Mouse (Mus musculus): ENCODE measurements around the gene Pax6. TPM values are rescaled to one million over a fixed set of nuclear protein-coding genes. Genes with fewer than 3 reads are reported as not detected.

Pax6 gene
- polyA plus RNA-seq, 1 experiment from 2014 or later = 1.8 TPM

DNA sequence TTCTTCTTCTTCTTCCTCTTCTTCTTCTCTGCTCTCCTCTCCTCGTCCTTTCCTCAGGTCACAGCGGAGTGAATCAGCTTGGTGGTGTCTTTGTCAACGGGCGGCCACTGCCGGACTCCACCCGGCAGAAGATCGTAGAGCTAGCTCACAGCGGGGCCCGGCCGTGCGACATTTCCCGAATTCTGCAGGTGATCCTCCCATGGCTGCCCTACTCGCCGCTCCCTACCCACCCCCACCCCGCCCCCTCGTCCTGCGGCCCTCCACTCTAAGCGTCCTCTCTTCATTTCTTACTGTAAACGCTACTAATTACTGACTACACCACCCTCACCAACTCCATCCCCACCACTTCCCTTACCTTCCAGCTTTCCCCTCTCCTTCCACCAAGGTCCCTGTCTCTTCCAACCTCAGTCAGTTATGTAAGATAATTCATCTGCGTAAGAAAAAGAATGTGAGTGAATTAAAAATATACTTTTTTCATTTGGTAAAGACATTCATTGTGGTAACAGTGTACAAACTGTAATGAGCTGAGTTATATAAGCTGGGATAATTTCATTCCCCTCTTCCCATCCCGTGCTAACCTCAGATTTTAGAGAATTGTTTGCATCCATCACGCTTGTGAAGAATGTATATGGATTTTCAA, 15.2 kb downstream of the Pax6 start:
- no peaks in the 10 kb centered on the region for H3K36me3 ChIP-seq (ENCODE audit: control insufficient read depth, insufficient read depth, low read length)
- WGBS = 5% methylated on average over 22 of the region's 22 CpGs
- no peaks in the 10 kb centered on the region for H3K4me1 ChIP-seq (ENCODE audit: control insufficient read depth, insufficient read depth, low read length)
- no peak overlapping the region for H3K9ac ChIP-seq (ENCODE audit: low read depth, low read length)
- ATAC-seq (ENCODE audit: low read depth) (no peak), DNase-seq (ENCODE audit: low spot score) (no peak)
- no peak overlapping the region for H3K4me2 ChIP-seq (ENCODE audit: low read depth, low read length)
- H3K27ac ChIP-seq (replicated peaks; ENCODE audit: low read depth, low read length) = no peak overlapping the region
- H3K27me3 ChIP-seq (replicated peaks; ENCODE audit: control insufficient read depth, insufficient read depth, low read length) = peaks cover 98% of the 10 kb centered on the region
- H3K4me3 ChIP-seq (ENCODE audit: low read depth, low read length) = no peak overlapping the region
- no peaks in the 10 kb centered on the region for H3K9me3 ChIP-seq (ENCODE audit: control insufficient read depth, low read length)

DNA sequence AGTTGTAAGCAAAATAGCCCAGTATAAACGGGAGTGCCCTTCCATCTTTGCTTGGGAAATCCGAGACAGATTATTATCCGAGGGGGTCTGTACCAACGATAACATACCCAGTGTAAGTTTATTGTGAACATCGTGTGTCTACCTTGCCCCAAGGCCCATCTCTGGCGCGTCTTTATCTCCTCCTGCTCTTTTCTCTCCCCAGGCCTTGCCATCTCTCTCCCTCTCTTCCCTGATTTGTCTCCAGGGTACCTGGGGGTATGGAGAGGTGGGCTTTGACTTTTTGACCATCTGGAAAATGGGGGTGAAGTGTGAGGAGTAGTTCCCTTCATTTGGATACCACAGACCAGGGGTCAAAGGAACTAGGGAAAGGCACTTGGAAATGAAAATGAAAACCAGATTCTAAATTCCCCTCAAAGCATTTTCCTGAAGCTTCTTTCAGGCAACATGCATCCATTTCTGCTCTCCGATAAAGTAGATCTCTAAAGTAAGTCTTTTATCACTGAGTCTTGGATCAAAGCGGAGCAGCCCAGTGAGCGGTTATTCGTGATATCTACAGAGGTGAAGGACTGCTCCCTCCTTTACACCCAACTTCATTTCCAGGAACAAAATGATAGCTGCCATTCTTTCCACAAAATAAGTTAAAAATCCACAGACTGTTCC, 16.4 kb downstream of the Pax6 start:
- no peaks in the 10 kb centered on the region for H3K4me1 ChIP-seq (ENCODE audit: control insufficient read depth, insufficient read depth, low read length)
- H3K4me3 ChIP-seq (ENCODE audit: low read depth, low read length) = no peak overlapping the region
- 10% methylated on average over 11 of the region's 11 CpGs for WGBS
- DNase-seq (ENCODE audit: low spot score) (no peak), ATAC-seq (ENCODE audit: low read depth) (no peak)
- H3K9ac ChIP-seq (ENCODE audit: low read depth, low read length) = no peak overlapping the region
- peaks cover 98% of the 10 kb centered on the region for H3K27me3 ChIP-seq (replicated peaks; ENCODE audit: control insufficient read depth, insufficient read depth, low read length)
- H3K36me3 ChIP-seq (ENCODE audit: control insufficient read depth, insufficient read depth, low read length) = no peaks in the 10 kb centered on the region
- no peak overlapping the region for H3K4me2 ChIP-seq (ENCODE audit: low read depth, low read length)
- H3K9me3 ChIP-seq (ENCODE audit: control insufficient read depth, low read length) = no peaks in the 10 kb centered on the region
- no peak overlapping the region for H3K27ac ChIP-seq (replicated peaks; ENCODE audit: low read depth, low read length)

DNA sequence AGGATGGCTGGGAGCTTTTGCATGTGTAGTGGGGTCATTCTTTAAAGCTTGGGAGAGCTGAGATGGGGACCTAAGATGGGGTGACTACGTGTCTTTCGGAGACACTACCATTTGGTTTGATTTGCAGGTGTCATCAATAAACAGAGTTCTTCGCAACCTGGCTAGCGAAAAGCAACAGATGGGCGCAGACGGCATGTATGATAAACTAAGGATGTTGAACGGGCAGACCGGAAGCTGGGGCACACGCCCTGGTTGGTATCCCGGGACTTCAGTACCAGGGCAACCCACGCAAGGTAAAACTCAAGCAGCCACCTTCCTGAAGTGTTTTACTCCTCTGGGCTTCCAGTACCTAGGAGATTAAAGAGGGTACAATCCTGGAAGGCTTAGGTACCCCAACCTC, 17.0 kb downstream of the Pax6 start:
- H3K9me3 ChIP-seq (ENCODE audit: control insufficient read depth, low read length) = no peaks in the 10 kb centered on the region
- H3K9ac ChIP-seq (ENCODE audit: low read depth, low read length) = no peak overlapping the region

DNA sequence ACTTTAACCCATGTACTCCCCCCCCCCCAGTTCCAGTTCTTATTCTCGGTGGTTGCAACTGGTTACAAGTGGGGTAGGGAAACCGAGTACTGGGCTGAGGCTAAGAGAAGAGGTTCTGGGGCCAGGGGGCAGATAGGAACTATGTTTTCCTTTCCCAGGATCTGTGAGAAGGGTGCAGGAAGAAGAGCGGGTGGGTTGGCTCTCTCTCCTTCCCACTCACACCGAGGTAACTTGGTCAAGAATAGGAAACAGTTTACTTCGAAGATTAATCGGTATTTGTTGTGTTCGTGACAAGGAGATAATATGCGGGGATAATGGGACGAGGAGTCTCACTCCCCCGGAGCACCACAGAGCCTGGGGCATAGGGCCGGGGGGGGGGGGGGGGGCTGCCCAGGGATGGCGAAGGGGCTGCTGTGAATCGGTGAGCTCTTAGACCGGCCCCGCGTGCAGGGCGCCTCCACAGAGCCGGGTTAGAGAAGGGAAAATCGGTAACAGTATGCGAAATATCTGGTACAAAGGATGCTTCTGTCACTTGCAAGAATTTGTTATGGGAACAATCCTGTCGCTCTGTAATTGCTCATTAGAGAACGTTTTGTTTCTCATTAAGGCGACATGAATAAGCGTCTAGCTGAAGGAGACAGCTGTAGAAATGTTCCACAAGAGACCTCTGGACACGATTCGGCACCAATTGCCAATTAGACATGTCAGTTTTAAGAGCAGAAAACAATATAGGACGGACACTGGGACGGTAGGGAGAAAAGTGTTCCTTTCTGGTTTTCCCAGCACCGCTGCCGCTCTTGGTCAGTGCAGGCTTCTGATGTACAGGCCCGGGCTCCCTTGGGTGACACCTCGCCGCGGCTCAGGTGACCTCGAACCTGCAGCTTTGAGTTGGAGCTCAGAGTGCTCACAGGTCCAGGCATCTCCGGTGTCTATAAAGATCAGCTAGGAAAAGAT, 17.9 kb downstream of the Pax6 start:
- ATAC-seq (ENCODE audit: low read depth) (0 out of 2 replicates have a peak, but pooled peaks have one; percentile 11), DNase-seq (ENCODE audit: low spot score) (no peak)
- Histone ChIP-seq H3K4me2 (ENCODE audit: low read depth, low read length) (no peak overlapping the region), H3K36me3 (ENCODE audit: control insufficient read depth, insufficient read depth, low read length) (no peaks in the 10 kb centered on the region), H3K4me1 (ENCODE audit: control insufficient read depth, insufficient read depth, low read length) (no peaks in the 10 kb centered on the region), H3K27ac (replicated peaks; ENCODE audit: low read depth, low read length) (no peak overlapping the region), H3K27me3 (replicated peaks; ENCODE audit: control insufficient read depth, insufficient read depth, low read length) (peaks cover 98% of the 10 kb centered on the region), H3K9me3 (ENCODE audit: control insufficient read depth, low read length) (no peaks in the 10 kb centered on the region), H3K4me3 (ENCODE audit: low read depth, low read length) (no peak overlapping the region), H3K9ac (ENCODE audit: low read depth, low read length) (no peak overlapping the region)
- 7% methylated on average over 36 of the region's 36 CpGs for WGBS

More for the DNA sequence above, 17.0 kb downstream of the Pax6 start:
- H3K4me1 ChIP-seq (ENCODE audit: control insufficient read depth, insufficient read depth, low read length) = no peaks in the 10 kb centered on the region
- no peak overlapping the region for H3K4me3 ChIP-seq (ENCODE audit: low read depth, low read length)
- H3K27ac ChIP-seq (replicated peaks; ENCODE audit: low read depth, low read length) = no peak overlapping the region
- ATAC-seq (ENCODE audit: low read depth) (no peak), DNase-seq (ENCODE audit: low spot score) (no peak)
- no peak overlapping the region for H3K4me2 ChIP-seq (ENCODE audit: low read depth, low read length)
- H3K36me3 ChIP-seq (ENCODE audit: control insufficient read depth, insufficient read depth, low read length) = no peaks in the 10 kb centered on the region
- peaks cover 98% of the 10 kb centered on the region for H3K27me3 ChIP-seq (replicated peaks; ENCODE audit: control insufficient read depth, insufficient read depth, low read length)
- 16% methylated on average over 11 of the region's 11 CpGs for WGBS

DNA sequence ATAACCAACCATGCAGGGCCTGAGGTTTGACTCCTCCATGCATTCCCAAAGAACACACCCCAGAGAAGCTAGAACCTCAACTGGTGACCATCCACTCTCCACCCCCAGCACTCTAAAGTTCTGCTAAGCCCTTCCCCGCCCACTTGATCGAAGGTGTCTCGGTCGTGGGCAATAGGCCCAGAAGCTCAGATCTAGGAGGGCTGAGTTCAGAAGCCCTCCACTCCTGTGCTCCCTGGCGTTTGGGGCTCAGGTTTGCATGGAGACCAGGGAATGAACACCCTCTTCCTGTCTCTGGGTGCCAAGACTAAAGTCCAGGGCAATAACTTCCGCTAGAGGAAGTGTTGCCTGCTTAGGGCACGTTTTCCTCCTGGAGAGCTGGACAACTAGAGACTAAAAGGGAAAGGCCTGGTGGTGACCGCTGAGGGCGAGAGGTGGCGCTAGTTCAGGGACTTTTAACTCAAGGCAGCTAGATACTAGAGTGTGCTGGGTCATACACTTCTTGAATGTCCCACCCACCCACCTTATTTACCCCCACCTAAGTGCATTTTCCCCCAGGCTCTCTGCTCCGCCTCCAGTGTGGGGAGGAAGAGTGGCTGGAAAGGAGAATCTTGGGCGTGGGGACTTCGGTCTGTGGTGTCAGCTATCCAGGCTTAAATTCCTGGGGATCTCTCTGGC, 18.8 kb downstream of the Pax6 start:
- ATAC-seq (ENCODE audit: low read depth) (peak; percentile 60), DNase-seq (ENCODE audit: low spot score) (no peak)
- WGBS = 3% methylated on average over 13 of the region's 13 CpGs
- Histone ChIP-seq H3K4me2 (ENCODE audit: low read depth, low read length) (peak overlapping the region; percentile 31; the same call in 1 of the 2 replicates), H3K9me3 (ENCODE audit: control insufficient read depth, low read length) (no peaks in the 10 kb centered on the region), H3K36me3 (ENCODE audit: control insufficient read depth, insufficient read depth, low read length) (no peaks in the 10 kb centered on the region), H3K4me3 (ENCODE audit: low read depth, low read length) (peak overlapping the region; percentile 12; the same call in 1 of the 2 replicates), H3K27me3 (replicated peaks; ENCODE audit: control insufficient read depth, insufficient read depth, low read length) (peaks cover 98% of the 10 kb centered on the region), H3K4me1 (ENCODE audit: control insufficient read depth, insufficient read depth, low read length) (no peaks in the 10 kb centered on the region), H3K27ac (replicated peaks; ENCODE audit: low read depth, low read length) (no peak overlapping the region), H3K9ac (ENCODE audit: low read depth, low read length) (no peak overlapping the region)

DNA sequence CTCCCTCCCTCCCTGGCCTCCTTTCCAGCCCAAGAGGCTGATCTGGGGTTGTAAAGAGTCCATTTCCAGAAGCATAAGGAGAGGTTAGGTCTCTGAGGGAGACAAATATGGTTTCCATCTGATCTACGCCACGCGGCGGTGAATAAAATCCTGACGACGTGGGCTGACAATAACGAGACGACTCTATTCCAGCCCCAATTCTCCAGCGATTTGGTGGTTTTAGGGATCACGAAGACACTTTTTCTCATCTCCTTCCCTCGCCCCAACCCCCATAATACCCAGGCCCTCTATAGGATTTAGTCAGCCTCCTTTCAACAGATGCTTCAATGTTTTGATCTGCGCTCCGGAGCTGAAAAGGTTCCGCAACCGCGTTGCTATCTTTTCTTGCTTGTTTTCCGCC, 19.3 kb downstream of the Pax6 start:
- peaks cover 98% of the 10 kb centered on the region for H3K27me3 ChIP-seq (replicated peaks; ENCODE audit: control insufficient read depth, insufficient read depth, low read length)
- no peaks in the 10 kb centered on the region for H3K36me3 ChIP-seq (ENCODE audit: control insufficient read depth, insufficient read depth, low read length)
- DNase-seq (ENCODE audit: low spot score) (no peak), ATAC-seq (ENCODE audit: low read depth) (no peak; the same call in 1 of the 2 replicates)
- H3K9me3 ChIP-seq (ENCODE audit: control insufficient read depth, low read length) = no peaks in the 10 kb centered on the region
- peak overlapping the region; percentile 31 for H3K4me2 ChIP-seq (ENCODE audit: low read depth, low read length)
- H3K9ac ChIP-seq (ENCODE audit: low read depth, low read length) = no peak overlapping the region
- 3% methylated on average over 17 of the region's 17 CpGs for WGBS
- no peak overlapping the region for H3K27ac ChIP-seq (replicated peaks; ENCODE audit: low read depth, low read length)
- H3K4me3 ChIP-seq (ENCODE audit: low read depth, low read length) = peak overlapping the region; percentile 12
- no peaks in the 10 kb centered on the region for H3K4me1 ChIP-seq (ENCODE audit: control insufficient read depth, insufficient read depth, low read length)

DNA sequence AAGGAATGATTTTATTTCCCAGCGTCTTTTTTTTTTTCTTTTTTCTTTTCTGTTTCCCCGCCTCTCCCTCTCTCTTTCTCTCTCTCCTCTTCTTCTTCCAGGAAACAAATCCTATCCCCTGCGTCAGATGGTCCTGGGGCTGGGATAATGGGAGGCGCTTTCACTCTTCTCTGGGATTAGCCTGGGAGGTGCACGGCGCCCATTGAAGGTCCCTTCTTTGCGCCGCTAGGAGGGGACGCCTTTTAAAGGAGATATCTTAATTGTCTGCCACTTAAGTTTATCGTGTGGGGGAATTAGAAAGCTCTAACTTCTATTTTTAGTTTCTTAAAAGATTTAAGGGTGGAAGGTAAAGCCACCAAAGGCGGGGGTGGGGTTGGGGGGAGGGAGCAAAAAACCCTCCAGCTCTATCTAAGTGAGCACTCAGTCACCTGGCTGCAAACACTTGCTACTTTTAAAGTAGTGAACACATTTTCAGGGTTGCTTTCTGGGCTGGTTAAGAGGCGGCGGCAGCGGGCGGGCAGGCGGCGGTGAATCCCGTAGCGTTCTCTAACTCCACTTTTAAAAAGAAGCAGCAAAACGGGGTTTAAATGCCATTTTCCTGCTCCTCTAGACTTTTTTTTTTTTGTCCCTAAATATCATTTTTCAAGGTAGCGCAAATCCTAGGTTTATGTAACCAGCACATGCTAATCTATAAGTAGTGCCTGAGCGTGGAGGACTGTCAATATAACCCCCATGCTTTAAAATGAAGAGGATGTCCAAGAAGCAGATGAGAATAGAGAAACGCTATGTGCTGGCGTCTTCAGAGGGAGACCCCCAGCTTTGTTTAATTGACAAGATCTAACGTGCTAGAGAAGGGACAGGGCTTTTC, 20.0 kb downstream of the Pax6 start:
- ATAC-seq (ENCODE audit: low read depth) (no peak), DNase-seq (ENCODE audit: low spot score) (no peak)
- Histone ChIP-seq H3K27ac (replicated peaks; ENCODE audit: low read depth, low read length) (no peak overlapping the region), H3K4me1 (ENCODE audit: control insufficient read depth, insufficient read depth, low read length) (no peaks in the 10 kb centered on the region), H3K27me3 (replicated peaks; ENCODE audit: control insufficient read depth, insufficient read depth, low read length) (peaks cover 93% of the 10 kb centered on the region), H3K9ac (ENCODE audit: low read depth, low read length) (no peak overlapping the region), H3K4me2 (ENCODE audit: low read depth, low read length) (peak overlapping the region; percentile 31), H3K9me3 (ENCODE audit: control insufficient read depth, low read length) (no peaks in the 10 kb centered on the region), H3K4me3 (ENCODE audit: low read depth, low read length) (peak overlapping the region; percentile 12; the same call in 1 of the 2 replicates), H3K36me3 (ENCODE audit: control insufficient read depth, insufficient read depth, low read length) (no peaks in the 10 kb centered on the region)
- WGBS = under 1% methylated on average over 25 of the region's 25 CpGs

Measured in embryonic facial prominence, embryonic 14.5 days (tissue).